Mouse (Mus musculus) brain, embryonic 18.5 days (tissue): ENCODE results near the gene Ncam1.

ENCODE experiments used
- DNase-seq: peaks from one replicate; pipeline ENCODE4 v3.0.0-alpha.2; 2012; ENCODE audit warnings: low read depth, low spot score

Ncam1 gene

DNA sequence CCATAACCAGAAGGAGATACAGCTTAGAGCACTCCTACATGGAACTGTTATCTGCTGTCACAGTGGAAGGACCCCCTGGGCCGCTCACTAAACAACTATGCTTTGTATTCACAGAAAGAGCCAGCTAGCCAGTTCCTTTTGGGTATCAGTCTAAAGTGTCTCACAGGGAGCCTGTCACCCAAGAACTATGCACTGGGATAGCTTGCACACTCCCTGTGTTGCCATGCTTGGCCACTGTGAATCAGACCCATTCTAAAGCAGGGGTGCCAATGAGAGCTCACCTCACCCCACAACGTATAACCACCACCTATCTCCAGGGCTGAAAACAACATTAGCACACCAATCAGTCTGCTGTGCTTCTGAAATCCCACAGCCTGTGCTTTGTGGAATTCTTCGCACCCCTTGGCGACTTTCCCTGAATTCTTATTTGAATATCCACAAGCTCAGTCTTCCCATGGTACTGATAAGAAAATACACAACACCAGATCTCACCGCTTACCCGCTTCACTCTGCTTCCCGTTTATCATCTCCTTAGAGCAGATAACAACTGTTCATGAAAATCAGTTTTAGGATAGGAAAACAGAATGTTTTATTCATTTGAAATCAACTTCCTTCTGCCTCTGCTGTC is 228.6 kb downstream of the Ncam1 start:
- DNase-seq, result no peak

DNA sequence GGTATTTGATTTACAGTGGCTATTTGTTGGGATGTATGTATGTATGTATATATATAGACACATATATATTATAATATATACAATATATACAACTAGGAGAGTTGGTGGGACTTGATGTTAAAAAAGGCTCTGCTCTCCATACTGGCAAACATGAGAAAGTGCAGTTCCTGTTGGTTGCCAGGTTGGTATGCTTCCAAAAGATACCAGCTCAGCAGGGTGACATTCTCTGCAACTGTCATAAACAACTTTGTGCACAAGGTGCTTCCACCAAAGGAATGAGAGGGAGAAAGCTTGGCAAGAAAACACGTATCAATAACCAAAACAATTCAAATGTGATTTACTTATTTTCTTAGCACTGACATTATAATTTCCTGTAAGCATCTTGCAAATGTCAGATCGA is 232.9 kb downstream of the Ncam1 start:
- DNase-seq, result no peak

DNA sequence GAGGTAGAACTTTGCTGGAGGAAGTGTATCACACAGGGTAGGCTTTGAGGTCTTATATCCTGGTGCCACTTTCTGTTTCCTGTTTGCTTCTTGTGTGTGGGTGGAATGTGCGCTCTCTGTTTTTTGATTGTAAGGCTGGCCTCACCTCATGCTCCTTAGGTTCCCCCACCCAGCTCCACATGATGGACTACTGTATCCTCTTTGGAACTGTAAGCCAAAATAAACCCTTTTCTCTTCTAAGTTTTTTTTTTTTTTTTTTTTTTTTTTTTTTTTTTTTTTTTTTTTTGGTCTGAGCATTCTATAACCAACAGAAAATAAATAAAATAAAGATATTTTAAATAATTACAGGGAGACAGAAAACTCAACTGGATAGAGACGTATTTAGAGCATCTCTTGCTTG is 239.8 kb downstream of the Ncam1 start:
- DNase-seq, result no peak

DNA sequence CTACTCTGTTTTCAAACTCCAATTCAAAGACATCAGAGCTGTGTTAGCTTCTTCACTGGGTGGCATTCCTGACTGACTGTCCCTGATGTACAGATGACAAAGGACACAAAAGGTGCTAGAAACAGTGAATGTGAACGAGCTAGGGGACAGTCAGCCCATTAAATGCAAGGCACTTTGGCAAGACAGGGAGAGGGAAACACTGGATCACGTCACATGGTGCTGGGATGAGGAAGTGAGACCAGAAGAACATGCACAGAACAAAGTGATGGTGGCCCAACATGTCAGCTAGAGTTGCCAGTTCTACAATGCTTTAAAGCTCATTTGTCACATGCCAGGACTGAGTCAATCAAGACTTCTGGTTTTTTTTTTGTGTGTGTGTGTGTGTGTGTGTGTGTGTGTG is 247.4 kb downstream of the Ncam1 start:
- no peak for DNase-seq

DNA sequence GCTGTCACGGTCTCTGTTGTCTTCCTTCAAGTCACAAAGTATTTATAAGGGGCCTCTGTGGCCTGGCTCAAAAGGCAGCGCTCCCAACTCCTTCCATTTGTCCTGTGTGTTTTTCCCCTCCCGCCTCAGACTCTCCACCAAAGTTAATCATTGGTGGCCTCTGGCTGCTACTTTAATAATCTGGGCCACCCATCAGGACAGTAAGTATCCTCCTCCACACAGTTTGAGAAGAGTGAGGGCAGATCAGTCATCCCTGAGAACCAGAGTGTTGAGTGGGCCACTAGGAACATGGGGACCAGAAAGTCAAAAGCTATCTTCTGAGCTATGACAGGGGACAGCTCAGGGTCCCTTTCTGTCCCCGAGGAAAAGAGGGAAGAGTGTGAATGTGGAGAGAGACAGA is 256.1 kb downstream of the Ncam1 start:
- no peak for DNase-seq

DNA sequence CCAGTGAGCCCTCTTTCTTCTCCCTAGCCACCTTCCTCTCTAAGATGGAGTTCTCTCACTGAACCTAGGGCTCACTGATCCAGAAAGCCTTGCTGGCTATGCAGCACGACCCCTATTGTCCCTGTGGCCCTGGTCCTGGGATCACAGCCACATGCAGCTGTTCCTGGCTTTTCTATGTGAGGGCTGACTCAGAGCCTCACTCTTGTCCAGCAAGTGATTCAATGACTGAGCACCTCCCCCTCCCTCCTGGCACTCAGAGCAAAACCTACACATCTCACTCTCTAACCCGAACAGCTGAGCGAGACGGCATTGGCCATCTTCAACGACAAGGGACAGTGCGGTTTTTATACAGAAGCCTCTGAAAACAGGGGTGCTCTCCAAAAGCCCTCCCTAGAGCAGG is 260.9 kb downstream of the Ncam1 start:
- DNase-seq, result no peak

DNA sequence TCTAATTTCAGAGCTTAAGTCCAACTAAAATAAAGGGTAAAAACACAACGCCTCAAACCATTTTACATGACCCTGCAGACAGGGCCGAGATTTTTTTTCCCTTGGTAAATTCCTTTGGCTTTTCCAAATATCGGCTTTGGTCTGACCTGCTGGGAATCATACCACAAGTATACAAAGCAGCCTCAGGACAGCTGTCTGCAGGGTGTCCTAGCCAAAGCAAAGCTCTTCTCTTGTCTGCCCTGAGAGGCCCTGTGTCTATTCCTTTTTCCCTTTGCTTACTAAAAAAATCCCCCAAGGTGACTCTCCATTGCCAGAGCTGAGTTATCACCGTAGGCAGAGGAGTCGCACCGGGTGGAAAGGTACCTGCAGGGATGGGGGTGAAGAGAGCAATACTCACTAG is 262.1 kb downstream of the Ncam1 start:
- DNase-seq, result no peak

DNA sequence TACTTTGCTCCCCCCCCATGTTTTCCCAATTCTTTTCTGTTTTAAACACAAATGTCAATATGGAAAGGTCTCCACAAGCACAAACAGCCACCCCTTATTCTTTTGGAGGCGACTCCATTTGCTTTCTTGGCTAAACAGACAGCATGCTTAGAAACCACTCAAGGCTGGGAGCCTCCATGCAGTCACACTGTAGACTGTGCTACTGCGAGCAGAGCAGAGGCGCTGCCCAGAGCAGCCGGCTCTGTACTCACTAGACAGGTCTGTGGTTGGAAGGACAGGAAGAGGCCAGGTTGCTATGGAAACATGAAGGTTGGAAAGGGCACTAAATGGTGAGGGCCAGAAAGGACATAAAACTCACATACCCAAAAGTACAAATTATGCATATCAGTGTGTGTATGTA is 263.8 kb downstream of the Ncam1 start:
- no peak for DNase-seq

DNA sequence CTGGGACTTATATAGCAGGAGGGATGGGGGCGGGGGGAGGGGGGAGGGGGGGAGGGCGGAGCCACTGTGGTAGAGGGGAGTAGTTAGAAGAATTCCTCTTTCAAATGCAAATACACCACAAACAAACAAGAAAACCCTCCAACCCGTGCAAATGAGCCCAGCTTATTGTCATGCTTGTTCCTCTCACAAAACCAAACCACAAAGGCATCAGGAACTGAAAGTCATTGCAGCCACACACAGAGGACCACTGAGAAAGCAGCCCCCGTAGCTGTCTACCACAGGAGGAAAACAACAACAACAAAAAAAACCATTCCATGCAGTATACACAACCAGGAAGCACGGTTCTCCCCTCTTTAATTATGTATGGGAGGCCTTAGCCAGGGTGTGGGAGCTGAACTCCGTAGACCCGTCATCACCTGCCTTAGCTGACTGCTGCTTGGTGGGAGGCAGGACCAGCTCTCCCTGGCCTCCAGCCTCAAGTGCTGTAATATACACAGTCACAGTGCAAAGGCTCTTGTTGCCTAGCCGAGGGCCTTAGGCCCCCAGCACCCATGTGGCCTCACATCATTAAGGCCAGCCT is 264.7 kb downstream of the Ncam1 start:
- no peak for DNase-seq

DNA sequence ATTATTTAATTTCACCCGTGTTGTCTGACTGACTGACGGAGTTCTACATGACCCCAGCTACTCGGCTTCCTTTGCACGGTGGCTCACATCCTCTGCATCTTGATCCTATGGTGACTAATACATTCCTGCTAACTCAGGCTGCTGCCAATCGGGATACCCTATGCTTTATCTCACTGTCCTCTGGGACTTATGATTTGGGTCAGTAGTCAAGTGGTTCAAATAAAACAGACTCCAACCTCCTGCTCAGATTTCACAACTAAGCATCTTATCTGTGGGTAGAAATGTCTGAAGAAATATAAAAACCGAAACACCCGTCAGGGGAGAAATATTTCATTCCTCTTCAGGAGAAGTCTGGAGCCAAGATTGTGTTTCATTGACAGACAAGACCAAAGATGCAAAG is 265.3 kb downstream of the Ncam1 start:
- DNase-seq, result no peak

DNA sequence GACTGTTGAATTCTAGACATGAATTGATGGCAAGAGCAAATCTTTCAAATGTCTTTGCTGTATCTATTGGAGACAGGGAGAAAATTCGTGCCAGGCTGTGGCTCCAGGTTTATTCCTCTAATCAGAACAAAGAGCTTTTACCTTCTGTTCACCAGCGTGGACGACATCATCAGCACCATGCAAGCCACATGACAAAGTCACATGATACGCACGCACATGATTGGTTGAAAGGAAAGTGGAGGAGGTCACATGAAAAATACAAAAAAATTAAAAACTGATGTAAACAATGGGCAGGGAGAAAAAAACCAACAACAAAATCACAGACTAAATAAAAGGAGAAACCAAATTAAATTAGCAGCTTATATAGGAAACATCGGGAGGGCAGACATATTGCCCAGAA is 266.9 kb downstream of the Ncam1 start:
- no peak for DNase-seq

DNA sequence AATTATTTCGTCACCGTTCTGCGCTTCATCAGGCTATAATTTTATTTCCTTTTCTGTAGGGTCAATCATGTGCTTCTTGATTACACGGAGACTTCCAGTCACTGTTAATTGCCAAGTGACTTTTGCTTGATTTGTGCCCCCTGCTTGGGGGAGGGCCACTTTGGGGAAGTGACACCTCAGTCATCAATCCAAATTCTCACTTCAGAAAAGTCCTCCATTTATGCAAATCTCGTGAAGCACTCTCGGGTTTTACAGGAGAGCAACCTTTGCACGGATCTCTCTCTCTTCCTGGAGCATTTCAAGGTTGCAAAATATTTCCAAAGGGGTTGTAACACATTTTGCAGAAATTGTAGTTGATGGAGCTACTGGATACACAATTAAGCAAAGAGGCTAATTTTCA is 267.5 kb downstream of the Ncam1 start:
- DNase-seq, result no peak

DNA sequence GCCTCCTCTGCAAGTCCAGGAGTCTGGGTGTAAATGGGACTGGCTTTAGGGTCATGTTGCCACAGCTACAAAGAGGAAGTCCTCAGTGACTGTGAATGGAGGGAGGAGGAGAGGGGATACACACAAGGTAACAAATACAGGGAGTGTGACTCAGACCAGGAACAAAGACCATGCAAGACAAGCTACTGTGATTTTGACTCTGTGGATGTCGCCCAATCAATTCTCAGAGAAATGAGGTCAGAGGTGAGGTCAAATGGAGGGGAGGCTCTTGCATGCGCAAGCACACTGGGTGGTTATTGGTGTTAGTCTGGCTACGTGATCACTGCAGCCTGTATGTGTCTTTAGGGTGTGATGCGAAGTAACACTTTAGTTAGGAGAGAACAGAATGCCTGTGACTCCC is 268.0 kb downstream of the Ncam1 start:
- no peak for DNase-seq

DNA sequence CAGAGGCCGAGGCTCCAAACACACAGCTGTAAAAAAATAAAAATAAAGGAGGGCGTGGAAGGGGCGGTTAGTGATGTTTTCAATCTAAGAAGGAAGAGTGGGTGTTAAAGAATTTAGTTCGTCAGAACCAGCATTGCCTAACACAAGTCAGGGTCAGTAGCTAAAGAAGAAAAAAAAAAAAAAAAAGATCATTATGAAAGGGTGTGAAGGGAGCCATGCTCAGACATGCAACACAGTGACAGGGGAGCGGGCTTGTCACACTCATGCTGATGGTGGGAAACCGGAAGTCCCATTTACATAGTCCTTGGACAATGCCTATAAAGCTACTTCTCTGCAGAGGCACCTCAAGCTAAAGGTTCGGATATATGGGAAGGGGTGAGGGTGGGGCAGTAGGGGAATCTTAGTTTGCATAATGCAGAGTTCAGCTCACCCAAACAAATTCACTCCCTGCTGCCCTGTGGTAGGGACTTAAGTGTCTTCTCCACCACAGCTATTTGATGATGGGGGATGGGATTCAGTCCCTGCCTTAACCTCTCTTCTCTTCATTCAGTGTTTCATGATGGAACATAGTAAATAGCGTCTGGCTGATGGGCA is 269.3 kb downstream of the Ncam1 start:
- DNase-seq, result no peak

DNA sequence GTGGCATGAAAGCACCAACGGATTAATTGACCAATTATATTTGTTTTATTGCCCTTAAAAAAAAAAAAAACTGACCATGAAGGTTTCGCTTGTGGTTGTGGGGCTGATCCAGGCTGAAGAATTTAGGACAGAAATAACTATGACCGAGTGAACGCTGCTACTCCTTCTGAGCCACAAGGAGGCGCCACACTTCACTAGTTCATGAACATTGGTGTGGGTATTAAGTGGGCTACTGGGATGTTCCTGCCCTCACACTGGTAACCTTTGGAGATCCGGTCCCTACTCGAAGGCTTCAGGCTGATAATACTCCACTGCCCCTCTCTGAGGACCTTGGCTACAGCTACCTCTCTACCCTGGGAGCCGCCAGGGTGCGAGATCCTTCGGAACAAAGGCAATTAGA is 269.8 kb downstream of the Ncam1 start:
- DNase-seq, result no peak

DNA sequence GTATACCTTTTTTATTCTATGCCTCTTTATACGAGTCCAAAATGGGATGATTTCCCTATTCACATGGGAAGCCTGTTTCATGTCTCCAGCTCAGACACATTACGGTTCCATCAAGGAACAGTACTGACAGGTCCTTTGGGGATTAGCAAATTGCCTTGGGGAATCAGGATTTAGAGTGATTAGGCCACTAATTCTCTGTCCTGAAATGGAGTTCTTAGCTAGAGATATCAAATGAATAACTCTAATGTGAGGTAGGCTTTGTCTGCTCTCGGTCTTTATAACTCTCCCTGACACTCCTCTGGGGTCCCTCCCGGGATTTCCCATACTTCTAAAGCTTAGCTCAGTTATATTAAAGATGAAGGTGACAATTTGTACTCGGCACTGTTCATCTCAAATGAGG is 270.7 kb downstream of the Ncam1 start:
- no peak for DNase-seq

DNA sequence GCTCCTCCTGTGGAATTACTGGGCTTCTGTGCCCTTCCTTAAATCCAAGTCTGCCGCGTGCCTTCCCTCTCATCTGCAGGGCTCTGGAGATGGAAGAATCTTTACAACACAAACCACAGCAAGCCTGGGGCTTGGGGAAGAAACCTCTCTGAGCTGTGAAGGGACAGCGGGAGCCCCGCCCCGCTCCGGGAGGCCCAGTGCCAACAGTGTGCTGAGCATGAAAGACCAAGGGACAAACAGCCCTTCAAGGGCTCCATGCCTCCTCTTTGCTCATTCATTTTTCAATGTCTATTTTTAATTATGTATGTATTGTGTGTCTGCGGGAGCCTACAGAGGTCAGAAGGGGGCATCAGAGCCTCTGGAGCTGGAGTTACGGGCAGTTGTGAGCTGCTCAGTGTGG is 271.4 kb downstream of the Ncam1 start:
- DNase-seq, result no peak

DNA sequence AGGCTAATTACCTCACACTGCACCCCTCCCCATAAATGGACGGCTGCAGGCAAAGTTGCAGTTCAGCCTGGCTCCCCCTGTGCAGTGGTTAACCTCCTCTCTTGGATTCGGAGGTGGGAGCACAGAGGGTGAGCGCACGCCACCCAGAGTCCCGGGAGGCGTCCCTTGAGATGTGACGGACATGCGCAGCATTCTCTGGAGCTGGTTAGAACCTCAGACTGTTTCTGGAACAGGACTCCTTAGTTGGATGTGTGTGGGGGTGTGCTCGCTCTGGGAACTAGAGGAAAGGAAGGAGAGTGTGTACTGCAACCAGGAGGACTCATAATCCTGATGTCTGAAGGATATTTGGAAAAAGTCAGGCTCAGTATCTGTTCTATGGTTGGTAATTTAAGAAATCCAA is 274.0 kb downstream of the Ncam1 start:
- DNase-seq, result no peak

DNA sequence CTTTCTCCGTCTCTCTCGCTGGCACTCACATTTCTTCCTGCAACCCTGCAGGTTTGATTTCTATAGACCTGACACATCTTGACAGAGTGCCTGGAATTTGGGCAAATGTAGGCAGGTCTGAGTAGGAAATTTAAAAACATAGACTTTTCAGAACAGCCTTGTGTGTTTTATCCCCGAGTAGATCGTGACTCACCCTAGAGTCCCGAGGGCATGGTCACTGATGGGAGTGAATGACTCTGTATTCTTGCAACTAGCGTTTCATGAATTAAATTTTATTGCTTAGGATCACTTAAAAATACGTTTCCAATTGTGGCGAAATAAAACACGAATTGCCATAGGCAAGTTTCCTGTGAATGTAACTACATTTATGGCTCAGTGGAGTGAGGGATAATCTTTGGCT is 274.8 kb downstream of the Ncam1 start:
- DNase-seq, result no peak

DNA sequence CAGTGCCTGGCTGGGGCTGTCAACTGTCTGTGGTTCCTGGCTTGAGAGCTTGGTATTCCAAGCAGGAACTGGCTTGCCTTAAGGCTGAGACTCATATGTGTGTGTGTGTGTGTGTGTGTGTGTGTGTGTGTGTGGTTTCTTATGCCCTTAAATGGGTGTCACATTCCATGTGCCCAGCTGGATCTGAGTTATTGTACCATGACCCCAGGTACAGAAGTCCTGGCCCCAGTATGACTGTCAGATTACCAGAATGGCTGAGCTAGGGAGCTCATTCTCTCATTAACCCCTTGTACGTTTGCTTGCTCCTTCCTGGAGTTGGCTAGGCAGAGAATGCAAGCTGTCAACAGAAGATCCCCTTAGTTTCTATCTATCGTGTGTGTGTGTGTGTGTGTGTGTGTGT is 284.4 kb downstream of the Ncam1 start:
- no peak for DNase-seq

DNA sequence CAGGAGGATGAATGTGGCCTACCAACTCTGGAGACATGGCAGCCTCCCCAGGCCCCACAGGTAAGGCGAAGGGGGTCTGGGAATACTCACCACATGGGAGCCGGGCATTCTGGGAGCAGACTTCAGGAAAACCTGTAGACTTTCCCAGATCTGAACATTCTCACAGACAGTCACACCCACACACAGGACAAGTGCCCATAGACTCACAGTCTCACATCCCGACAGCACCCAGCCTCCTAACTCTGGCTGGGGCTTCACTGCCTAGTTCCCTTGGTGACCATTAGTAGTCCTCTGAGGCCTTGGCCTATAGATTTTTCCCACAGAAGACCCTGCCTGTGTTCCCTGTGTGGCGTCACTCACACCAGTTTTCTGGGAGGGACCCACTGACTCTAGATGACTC is 288.1 kb downstream of the Ncam1 start:
- DNase-seq, result no peak

DNA sequence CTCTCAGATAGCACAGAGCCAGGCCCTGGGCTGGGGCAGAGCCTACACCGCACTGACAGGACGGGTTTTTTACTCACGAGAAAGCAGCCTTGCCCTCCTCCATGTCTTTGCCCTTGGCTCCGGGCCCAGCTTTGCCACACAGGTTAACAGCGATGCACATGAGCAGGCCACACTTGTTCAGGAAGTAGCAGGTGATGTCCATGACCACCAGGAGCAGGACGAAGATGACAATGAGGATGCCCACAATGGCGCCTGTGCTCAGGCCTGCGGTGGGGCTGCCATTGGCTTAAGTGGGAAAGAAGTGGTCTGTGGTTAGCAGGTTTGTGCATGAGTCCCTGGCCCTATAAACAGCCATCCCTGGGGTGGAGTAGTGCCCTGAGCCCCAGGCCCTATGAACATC is 289.1 kb downstream of the Ncam1 start:
- DNase-seq, result no peak

DNA sequence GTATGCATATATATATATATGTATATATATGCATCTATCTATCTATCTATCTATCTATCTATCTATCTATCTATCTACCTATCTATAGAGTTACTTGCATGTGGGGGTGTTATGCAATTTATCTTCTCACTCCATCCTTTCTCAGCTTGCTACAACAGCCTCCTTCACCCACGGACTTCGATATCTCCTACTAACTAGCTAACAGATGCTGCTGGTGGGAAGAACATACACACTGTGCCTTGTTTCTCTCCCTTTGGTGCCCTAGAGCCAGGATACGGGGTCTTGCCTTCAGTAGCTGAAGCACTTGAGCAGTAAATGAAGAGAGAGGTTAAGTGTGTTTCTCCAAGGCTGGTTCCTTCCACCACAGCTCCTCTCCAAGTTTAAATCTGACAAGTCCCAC is 289.6 kb downstream of the Ncam1 start:
- DNase-seq, result no peak
